Mouse (Mus musculus) cerebellum, adult (tissue): ENCODE results near the gene Fhl3.
A peak's percentile ranks its signal among the peaks of the same experiment; 100 is the strongest.
"Not testable (repeated sequence)": the region's sequence is repeated elsewhere in the genome, so short reads cannot be mapped to it uniquely, and the experiment has no call there.

Experiments used
- ATAC-seq: cut with Nextera tagmentation; 2 replicates; pipeline ENCODE4 v1.9.2; 2017; ENCODE audit warnings: mild to moderate bottlenecking, moderate library complexity, mixed read lengths; ENCODE audit not compliant: insufficient number of reproducible peaks, low FRiP score, low TSS enrichment

Gene Fhl3

DNA sequence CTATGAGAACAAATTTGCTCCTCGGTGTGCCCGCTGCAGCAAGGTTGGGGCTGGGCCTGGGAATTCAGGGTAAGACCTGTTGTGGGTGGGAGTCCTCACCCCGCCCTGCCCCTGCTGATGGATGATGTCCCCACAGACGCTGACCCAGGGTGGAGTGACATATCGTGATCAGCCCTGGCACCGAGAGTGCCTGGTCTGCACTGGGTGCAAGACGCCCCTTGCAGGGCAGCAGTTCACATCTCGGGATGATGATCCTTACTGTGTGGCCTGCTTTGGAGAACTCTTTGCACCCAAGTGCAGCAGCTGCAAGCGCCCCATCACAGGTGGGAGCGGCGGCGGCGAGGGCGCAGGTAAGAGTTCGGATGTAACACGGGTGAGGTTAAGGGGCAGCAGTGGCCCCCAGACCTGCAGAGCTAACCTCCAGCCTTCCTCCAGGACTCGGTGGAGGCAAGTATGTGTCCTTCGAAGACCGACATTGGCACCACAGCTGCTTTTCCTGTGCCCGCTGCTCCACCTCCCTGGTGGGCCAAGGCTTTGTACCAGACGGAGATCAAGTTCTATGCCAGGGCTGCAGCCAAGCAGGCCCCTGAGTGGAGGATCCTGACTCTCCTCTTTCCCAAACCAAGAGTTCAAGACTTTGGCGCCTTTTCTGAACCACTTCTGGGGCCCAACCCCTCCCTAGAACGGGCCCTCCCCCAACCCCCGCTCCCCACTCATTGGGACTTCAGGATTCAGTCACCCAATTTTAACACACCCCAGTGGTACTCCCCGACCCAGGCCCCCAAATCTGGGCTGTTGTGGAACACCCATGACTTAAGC lies 7.1 kb downstream of the Fhl3 start:
- not testable (repeated sequence) for ATAC-seq

DNA sequence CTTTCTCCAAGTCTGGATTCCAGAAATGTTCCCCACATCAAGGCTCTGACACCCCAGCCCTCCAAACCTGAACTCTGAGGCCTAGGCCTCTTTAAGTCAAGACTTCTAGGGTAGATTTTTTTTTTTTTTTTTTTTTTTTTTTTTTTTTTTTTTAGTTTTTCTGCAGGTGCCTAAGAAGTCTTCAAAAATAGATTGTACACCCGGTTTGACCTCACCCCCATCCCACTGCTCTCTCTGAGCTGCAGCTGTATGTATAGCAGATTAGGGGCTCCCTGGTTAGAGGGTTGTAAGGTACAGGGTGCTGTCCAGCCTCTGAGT lies 7.7 kb downstream of the Fhl3 start:
- not testable (repeated sequence) for ATAC-seq

DNA sequence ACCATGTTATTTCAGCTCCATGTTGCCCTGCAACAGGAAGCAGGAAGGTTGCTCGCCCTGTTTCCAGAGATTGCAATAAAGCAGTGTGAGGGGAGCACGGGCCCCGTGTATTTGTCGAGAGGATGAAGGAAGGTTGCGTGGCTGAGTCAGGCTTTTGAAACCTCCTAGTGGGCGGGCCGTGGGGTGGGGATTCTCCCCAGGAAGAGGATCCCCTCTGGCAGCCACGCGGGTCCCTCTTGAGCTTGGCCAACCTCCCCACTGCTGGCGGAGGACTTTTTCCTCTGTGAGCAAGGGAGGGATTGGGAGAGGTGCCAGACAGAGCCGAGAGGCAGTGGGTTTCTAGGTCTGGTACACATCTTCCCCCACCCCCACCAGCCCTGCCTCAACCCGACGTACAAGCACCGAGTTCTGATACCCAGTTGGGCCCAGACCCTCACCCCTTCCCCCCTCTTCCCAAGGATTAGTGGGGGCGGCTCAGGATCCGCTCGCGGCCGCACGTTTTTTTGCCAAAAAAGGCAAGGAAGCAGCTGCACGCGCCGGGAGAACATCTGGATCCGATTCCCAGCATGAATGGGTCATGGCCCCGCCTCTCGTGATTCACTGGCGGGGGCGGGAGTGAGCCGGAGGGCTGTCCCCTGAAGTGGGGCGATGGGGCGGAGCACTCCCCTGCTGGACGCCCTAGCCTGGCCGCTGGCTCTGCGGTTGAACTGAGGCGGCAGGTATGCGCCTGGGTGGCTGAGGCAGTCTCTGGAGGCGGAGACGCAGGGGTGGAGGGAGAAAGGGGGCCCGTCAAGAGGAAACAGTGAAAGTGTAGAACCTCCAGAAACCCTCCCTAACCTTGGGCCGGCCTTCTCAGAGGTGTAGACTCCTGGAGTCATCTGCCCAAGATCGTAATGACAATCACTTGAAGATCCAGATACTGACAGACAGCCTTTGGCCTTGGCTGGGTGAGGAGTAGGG lies 8.3 kb downstream of the Fhl3 start:
- ATAC-seq: no peak

DNA sequence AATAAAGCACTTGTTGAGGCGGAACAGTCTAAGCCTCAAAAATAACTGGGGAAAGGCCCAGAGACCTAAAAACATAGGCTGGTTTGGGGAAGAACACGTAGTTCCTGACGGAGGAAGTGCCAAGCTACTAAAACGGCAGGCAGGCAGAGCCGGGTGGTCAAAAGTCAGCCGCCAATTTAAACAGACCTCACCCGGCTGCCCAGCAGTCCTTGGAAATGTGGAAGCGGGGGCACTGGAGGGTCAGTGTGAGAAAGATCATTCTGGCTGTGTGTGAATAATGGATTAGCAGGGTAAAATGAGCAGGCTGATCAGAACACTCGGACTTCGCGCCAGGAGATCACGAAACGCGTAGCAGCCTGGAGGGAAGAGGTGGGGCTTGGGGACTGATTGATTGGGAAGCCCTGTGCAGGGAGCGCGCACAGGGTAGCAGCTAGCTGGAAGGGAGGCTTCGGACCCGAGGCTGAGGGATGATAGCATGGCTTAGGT lies 9.5 kb downstream of the Fhl3 start:
- no peak for ATAC-seq

DNA sequence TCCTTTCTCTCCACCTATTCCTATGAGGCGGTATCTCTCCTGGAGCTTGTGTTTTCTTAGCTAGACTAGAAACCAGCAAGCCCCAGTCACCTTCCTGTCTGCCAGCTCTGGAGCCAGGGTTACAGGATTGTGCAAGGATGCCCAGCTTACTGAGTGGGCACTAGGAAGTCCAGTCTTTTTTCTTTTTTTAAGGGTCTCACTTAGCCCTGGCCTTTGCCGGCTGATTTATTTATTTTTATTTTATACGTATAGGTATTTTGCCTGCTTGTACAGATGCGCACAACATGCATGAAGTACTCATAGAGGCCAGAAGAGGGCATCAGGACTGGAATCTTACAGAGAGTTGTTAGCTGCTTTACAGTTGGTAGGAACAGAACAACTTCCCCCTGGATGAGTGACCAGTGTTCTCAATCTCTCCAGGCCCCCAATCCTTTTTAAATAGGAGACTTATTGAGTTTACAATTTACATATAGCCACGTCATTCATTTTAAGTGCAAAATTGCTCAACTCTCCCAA lies 10.3 kb downstream of the Fhl3 start:
- ATAC-seq: no peak

DNA sequence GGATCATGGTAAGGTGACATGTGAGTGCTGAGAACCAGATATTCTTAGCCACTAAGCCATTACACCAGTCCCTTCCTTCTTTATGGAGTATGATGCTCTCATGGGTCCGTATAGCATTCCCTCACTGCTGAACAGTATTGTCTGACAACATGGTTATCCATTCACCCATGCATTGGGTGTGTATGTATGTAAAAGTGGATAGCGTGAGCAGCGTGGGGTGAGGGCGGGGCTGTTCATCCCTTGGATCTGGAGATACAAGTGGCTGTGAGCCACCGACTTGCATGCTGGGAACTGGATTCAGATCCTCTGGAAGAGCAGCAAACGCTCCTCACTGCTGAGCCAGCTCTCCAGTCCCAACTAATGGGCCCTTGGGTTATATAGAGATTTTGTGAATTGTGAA lies 12.1 kb downstream of the Fhl3 start:
- no peak for ATAC-seq

DNA sequence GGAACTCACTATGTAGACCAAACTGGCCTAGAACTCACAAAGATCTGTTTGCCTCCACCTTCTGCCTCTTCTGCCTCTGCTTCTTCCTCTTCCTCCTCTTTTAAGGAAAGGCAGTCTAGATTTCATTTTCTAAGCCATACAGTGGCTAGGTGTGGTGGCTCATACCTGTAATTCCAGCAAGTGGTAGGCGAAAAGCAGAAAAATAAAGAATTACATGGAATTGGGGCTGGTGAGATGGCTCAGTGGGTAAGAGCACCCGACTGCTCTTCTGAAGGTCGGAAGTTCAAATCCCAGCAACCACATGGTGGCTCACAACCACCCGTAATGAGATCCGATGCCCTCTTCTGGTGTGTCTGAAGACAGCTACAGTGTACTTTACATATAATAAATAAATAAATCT lies 13.3 kb downstream of the Fhl3 start:
- not testable (repeated sequence) for ATAC-seq

DNA sequence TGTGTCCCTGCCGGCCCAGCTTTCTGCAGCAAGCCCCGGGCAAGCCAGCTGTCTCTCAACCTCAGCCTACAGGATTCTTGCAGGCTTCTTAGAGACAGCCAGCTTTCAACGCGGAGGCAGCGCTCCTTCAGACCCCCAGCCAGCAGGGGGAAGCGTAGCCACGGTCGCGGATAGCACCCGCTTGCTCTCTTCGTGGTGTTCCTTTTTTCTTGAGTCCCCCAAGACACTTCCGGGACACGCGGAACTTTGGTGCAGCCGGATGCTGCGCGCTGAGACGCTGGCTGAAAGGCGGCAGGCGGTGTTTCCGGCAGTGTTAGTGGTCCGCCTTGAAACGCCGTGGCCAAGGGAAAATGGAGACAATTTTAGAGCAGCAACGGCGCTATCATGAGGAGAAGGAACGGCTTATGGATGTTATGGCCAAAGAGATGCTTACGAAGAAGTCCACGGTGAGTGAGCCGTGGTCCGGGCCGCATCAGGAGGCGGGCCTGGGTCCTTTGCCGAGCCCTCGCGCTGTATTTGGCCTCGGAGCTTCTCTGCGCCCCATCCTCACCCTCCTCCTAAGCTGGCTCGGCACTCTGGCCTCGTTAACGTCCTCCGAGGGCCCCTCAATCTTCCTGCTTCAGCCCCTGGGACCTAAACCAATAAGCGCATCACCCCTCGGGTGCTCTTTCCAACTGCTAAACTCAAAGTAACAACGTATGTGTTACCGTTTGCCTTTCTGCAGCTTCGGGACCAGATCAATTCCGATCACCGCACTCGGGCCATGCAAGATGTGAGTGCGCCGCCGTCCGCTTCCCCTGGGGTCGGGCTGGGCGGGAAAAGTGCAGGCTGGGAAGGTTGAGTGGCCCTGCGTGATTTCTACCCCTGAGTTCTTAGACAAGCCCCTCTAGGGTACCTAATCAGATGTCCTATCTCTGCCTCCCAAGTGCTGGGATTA lies 14.3 kb downstream of the Fhl3 start, which contains the start of gene Sf3a3:
TSS of gene Sf3a3 (plus strand) at position 232 of the 937 bp plus-strand sequence.
- ATAC-seq: peak; percentile 93

DNA sequence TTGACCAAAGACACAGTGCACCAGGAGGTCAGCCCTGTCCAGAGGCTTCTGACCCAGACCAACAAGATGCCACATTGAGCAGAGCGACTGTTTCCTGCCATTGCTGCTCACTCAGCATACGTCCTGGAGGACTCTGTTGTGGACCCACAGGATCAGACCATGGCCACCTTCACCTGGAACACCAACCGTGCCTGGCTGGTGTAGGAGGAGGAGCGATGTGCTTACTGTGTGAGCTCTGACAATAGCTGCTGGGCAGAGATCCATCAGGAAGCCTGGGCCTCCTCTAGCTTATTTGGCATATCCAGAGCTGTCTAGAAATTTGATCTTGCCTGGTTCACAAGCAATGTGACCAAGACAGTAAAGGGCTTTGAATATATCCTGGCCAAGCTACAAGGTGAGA lies 18.6 kb downstream of the Fhl3 start:
- ATAC-seq: no peak

DNA sequence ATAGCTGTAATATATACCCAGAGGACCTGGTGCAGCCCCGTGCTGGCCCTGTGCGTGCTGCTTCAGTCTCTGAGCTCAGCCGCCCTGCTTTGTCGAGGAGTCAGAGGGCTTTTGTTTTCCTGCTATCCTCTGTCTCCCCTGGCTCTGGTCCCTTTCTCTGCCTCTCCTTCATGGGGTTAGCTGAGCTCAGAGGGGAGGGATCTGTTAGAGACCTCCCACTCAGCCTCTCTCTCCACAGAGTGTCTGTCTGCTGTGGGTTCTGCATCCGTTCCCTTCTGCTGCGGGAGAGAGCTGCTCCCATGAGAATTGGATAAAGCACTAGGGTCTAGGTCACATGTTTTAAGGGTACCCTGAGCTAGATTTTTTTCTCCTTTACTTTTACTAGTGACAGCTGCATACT lies 25.6 kb downstream of the Fhl3 start:
- no peak for ATAC-seq

DNA sequence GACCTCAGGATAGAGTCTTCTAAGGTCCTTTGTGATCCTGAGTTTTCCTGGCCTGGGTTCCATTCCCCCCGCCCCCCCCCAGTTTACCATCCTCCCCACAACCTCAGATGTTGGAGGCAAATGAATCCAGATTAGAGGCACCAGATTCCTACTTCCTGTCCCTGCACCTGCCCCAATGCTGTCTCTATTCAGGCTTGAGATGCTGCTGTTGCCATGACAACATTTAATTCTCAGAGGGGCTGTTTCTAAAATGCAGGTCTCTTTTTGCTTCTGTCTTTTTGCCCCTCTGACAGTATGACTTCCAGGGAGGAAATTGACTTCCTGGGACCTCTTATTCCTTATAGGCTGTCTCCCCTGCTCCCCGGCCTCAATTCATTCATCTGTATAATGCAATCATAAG lies 36.5 kb downstream of the Fhl3 start:
- no peak for ATAC-seq

DNA sequence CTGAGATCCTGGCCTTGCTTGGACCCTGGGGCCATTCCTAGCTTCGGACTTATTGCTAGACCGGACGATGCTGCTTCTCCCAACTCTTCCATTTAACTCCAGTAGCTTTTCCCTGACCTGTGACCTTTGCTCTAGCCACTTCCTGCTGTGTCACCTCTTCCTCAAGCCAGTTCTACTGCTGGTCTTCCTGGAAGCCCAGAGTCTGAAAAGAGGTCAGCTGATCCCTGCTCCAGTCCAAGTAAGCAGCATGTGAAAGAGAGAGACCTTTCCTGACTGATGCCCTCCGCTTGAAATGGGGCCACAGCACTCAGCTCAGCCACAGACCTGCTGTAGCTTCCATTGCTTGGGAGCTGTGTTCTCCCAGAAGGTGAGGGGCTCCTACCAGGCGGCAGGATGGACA lies 37.0 kb downstream of the Fhl3 start:
- no peak for ATAC-seq

DNA sequence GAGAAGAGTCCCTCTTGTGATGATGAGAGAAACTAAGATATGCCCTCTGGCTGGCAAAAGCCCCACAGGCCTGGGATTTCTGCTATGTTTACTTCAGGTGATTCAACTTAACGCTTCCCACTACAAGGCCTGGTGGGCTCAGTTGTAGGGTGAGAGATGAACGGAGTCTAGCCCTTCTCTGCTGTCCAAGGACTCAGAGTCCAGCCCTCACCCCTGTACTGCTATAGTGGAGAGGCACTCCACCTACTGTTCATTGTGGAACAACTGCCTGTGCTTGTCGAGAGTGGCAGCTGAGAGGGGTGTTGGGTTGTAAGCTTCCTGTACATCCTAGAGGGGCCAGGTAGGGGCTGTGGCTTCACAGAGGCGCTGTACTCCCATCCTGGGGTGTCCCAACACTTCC lies 37.5 kb downstream of the Fhl3 start:
- ATAC-seq: no peak

DNA sequence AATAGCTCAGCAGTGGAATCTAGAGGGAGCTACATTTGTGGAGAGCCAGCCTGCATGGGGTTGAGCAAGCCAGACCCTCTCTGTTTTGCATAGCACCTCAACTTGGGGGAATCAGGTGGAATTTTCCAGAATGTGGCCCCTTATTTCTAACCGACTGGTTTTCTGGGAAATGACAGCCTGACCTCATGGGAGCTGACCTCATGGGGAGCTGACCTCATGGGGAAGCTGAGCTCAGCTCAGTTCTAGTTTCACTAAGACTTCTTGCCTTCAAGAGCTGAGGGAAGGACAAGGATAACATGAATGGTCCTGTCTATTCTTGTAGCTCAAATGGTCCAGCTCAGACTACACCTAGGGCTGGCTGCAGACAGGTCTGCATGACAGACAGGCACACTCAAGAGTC lies 38.3 kb downstream of the Fhl3 start:
- ATAC-seq: no peak

DNA sequence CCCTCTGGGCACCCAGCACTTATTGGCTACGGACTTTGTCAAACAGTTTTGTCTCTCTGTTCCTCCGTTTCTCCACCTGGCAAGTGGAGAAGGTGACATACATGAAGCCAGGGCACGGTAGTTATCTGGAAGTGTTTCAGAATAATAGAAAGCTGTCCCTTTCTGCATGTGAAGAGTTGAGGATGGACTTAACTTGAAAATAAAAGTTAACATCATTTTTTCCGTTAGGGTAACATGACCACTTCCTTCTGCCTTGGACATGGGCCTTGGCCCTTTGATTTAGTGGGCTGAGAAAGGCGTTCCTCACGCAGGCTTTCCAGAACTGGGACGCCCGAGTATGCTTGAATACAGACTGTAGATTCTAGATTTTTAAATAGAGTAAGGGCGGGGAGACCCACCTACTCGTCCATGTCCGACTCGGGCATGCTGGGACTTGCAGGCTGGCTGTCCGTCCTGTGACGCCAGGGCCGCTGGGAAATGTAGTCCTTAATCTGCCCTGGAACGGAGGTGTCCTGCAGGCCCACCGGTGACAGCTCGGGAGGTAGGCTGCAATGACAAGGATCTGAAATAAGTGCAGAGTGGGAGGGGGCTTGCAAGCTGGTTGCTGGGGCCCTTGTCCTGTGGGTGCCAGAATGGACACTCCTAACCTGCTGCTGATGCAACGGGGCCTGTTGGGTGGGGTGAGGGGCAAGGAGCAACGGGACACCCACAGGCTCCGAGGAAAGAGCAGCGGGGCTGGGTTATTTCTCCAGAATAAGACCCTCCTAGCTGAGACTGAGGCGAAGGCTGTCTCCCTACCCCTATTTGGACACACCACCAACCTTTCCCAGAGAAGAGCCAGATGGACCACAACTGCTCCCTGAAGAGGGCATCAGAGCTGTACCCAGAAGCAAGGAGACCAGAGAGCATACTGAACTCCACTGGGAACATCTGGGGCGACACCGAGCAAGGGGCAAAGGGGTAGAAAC lies 41.2 kb downstream of the Fhl3 start, which contains the start of gene Inpp5b:
TSS of gene Inpp5b (plus strand) at position 475 of the 968 bp plus-strand sequence.
- ATAC-seq: peak; percentile 92

DNA sequence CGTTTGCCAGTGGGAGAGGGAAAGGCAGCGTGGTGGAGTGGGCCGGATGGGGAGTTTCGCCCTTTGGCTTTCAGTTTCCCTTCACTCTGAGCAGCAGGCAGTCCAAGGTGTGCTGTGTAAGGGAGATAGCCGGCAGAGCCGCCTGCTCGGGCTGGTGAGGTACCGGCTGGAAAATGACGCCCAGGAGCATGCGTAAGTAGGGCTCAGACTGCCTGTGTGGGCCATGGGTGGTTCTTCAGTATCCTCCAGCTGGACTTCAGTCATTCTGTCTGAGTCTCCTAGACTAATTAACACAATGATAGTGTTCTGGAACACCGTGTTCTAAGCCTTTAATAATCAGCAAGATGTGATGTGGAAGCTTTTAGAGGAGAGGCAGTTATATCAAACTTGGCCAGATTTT lies 42.3 kb downstream of the Fhl3 start:
- no peak for ATAC-seq

DNA sequence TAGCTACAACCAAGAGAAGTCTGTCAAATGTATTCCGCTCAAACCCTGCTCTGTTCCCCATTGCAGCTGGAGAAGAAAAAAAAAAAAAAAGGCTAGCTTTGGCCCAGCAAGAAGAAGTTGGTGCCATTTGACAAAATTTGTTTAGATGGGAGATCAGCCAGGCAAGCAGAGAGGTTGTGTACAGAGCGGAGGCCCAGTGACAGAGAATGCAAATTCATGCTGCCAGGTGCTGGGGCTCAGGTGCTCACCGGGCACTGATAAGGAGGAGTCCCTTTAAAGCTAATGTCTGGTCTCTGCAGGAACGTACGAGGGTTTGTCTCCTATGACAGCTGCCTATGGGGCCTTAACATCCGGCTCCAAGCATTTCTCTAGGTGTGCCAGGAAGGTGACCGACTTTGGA lies 46.1 kb downstream of the Fhl3 start:
- no peak for ATAC-seq

DNA sequence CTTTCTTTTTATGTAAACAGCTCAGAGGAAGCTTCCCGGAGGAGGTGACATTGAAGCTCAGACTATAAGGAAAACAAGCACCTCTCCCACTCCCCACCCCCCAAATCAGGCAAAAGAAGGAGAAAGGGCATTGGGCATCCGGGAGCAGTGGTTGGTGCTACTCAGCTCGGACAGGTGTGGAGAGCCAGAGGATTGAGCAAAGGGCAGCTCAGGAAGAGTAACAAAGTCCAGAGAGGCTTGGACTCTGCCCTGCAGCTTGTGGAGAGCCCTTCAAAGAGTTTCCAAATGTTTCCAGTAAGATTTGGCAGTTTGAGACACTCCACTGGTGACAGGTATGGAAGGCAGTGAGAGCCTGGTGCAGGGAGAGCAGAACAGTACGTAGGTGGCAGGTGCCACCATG lies 47.4 kb downstream of the Fhl3 start:
- ATAC-seq: no peak
